Mouse (Mus musculus) lung, embryonic 15.5 days (tissue): ENCODE measurements around the gene Gcn1l1. TPM values are rescaled to one million over a fixed set of nuclear protein-coding genes. Genes with fewer than 3 reads are reported as not detected.
A peak's percentile ranks its signal among the peaks of the same experiment; 100 is the strongest.

Experiments
- ATAC-seq: fragments of 200-750 bp; cut with Nextera tagmentation; 2 replicates; pipeline ENCODE4 v1.8.0; 2017; ENCODE audit warnings: moderate number of reproducible peaks, borderline replicate concordance; ENCODE audit not compliant: low FRiP score, low TSS enrichment; ENCODE audit errors: extremely low read depth
- H3K27ac ChIP-seq: fragments of 300-500 bp; sonication (generic); 2 replicates; pipeline ENCODE4 v1.5.1; 2015; ENCODE audit warnings: moderate library complexity, mild to moderate bottlenecking, inconsistent platforms
- H3K27me3 ChIP-seq: fragments of 300-500 bp; sonication (generic); 2 replicates; pipeline ENCODE4 v1.6.1; 2015; ENCODE audit warnings: inconsistent platforms
- H3K36me3 ChIP-seq: fragments of 300-500 bp; sonication (generic); 2 replicates; pipeline ENCODE4 v1.6.1; 2015; ENCODE audit warnings: inconsistent platforms
- H3K4me1 ChIP-seq: fragments of 300-500 bp; sonication (generic); 2 replicates; pipeline ENCODE4 v1.6.1; 2015; ENCODE audit warnings: inconsistent platforms
- H3K4me2 ChIP-seq: fragments of 300-500 bp; sonication (generic); 2 replicates; pipeline ENCODE4 v1.6.1; 2015; ENCODE audit warnings: inconsistent platforms, mild to moderate bottlenecking, moderate library complexity
- H3K4me3 ChIP-seq: fragments of 300-500 bp; sonication (generic); 2 replicates; pipeline ENCODE4 v1.5.1; 2015; ENCODE audit warnings: mild to moderate bottlenecking, inconsistent platforms
- H3K9ac ChIP-seq: fragments of 300-500 bp; sonication (generic); 2 replicates; pipeline ENCODE4 v1.6.1; 2015; ENCODE audit warnings: inconsistent platforms
- H3K9me3 ChIP-seq: fragments of 300-500 bp; sonication (generic); 2 replicates; pipeline ENCODE4 v1.6.1; 2016; ENCODE audit warnings: inconsistent platforms
- WGBS: fragments of 180-500 bp; shearing (Covaris S2); methylation state at CpG from one replicate; pipeline ENCODE4 v1.1.7; 2015; 5-methylcytosine and 5-hydroxymethylcytosine counted together
- polyA plus RNA-seq: library from polyadenylated mRNA; unstranded; fragments of >200 nt; fragmentation: Nextera tagmentation; extraction: Ambion mirVana; gene quantifications from 2 replicates; pipeline ENCODE4 v1.2.1, GENCODE M21; 2015

Gene Gcn1l1
- polyA plus RNA-seq, 1 experiment from 2014 or later = 40.0 TPM

DNA sequence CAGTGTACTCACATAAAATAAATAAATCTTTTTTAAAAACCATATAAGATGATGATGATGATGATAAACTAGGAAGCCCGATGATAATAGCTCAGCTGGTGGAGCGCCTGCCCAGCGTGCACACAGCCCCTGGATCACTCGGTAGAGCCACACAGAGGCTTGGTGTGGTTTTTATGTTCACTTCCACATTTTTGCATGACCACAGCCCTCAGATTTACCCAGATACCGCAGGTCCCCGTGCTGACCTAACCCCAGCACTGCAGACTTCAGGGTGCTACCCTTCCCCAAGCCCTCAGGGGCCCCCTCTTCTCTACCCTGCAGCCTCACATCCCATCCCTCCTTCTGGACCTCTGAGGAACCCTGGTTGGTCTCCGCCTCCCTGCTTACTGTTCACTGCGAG, 63.0 kb downstream of the Gcn1l1 start:
- Histone ChIP-seq H3K4me3 (no peak overlapping the region), H3K27me3 (no peaks in the 10 kb centered on the region), H3K36me3 (no peaks in the 10 kb centered on the region), H3K9me3 (no peaks in the 10 kb centered on the region), H3K4me1 (peaks cover 17% of the 10 kb centered on the region), H3K27ac (no peak overlapping the region), H3K4me2 (no peak overlapping the region), H3K9ac (no peak overlapping the region)
- no peak for ATAC-seq
- 60% methylated on average over 8 of the region's 8 CpGs for WGBS

- H3K27ac ChIP-seq = no peak overlapping the region
- no peak overlapping the region for H3K9ac ChIP-seq
- peaks cover 31% of the 10 kb centered on the region for H3K4me1 ChIP-seq
- no peak for ATAC-seq
- H3K27me3 ChIP-seq = no peaks in the 10 kb centered on the region
- H3K4me3 ChIP-seq = no peak overlapping the region
- 89% methylated on average over 4 of the region's 4 CpGs for WGBS
- H3K36me3 ChIP-seq = peaks cover 4% of the 10 kb centered on the region; the same call in 1 of the 2 replicates
- no peak overlapping the region for H3K4me2 ChIP-seq
- H3K9me3 ChIP-seq = no peaks in the 10 kb centered on the region
Observed at GRCm38 (mm10) chr5:115629672-115630071, 64.6 kb downstream of the Gcn1l1 start.

GRCm38 (mm10) chr5:115630291-115630690, 65.2 kb downstream of the Gcn1l1 start:
- Histone ChIP-seq H3K4me3 (no peak overlapping the region), H3K9me3 (no peaks in the 10 kb centered on the region), H3K27me3 (no peaks in the 10 kb centered on the region), H3K4me1 (peaks cover 33% of the 10 kb centered on the region), H3K4me2 (peak overlapping the region; percentile 86; the same call in 1 of the 2 replicates), H3K27ac (no peak overlapping the region), H3K36me3 (peaks cover 4% of the 10 kb centered on the region; the same call in 1 of the 2 replicates), H3K9ac (no peak overlapping the region)
- 34% methylated on average over 5 of the region's 5 CpGs for WGBS
- ATAC-seq = no peak

GRCm38 (mm10) chr5:115631505-115632357, 66.7 kb downstream of the Gcn1l1 start, which contains the start of gene Rab35:
Gene Rab35 (plus strand): TSS chr5:115631908.
- peak; percentile 90 for ATAC-seq
- Histone ChIP-seq H3K9me3 (no peaks in the 10 kb centered on the region), H3K27ac (peak within 1 kb of the TSS; percentile 83), H3K4me1 (peaks cover 33% of the 10 kb centered on the region), H3K36me3 (peaks cover 4% of the 10 kb centered on the region; the same call in 1 of the 2 replicates), H3K9ac (peak within 1 kb of the TSS; percentile 90), H3K4me2 (peak within 1 kb of the TSS; percentile 86), H3K4me3 (peak within 1 kb of the TSS; percentile 87), H3K27me3 (no peaks in the 10 kb centered on the region)
- under 1% methylated on average over 69 of the region's 125 CpGs for WGBS

- Histone ChIP-seq H3K4me3 (peak overlapping the region; percentile 87), H3K36me3 (peaks cover 4% of the 10 kb centered on the region; the same call in 1 of the 2 replicates), H3K27me3 (no peaks in the 10 kb centered on the region), H3K4me1 (peaks cover 33% of the 10 kb centered on the region), H3K9ac (peak overlapping the region; percentile 90), H3K4me2 (peak overlapping the region; percentile 77), H3K9me3 (no peaks in the 10 kb centered on the region), H3K27ac (peak overlapping the region; percentile 83)
- WGBS = under 1% methylated on average over 30 of the region's 30 CpGs
- ATAC-seq = no peak; the same call in 1 of the 2 replicates
Observed at GRCm38 (mm10) chr5:115632358-115632714, 67.3 kb downstream of the Gcn1l1 start.

GRCm38 (mm10) chr5:115633060-115633459, 68.0 kb downstream of the Gcn1l1 start:
- peak overlapping the region; percentile 77 for H3K4me2 ChIP-seq
- H3K9ac ChIP-seq = peak overlapping the region; percentile 90
- 34% methylated on average over 4 of the region's 4 CpGs for WGBS
- H3K27ac ChIP-seq = 0 out of 2 replicates have a peak overlapping the region, but pooled peaks have one; percentile 83
- H3K27me3 ChIP-seq = no peaks in the 10 kb centered on the region
- no peaks in the 10 kb centered on the region for H3K9me3 ChIP-seq
- peak overlapping the region; percentile 87 for H3K4me3 ChIP-seq
- peaks cover 33% of the 10 kb centered on the region for H3K4me1 ChIP-seq
- H3K36me3 ChIP-seq = peaks cover 4% of the 10 kb centered on the region; the same call in 1 of the 2 replicates
- no peak for ATAC-seq

DNA sequence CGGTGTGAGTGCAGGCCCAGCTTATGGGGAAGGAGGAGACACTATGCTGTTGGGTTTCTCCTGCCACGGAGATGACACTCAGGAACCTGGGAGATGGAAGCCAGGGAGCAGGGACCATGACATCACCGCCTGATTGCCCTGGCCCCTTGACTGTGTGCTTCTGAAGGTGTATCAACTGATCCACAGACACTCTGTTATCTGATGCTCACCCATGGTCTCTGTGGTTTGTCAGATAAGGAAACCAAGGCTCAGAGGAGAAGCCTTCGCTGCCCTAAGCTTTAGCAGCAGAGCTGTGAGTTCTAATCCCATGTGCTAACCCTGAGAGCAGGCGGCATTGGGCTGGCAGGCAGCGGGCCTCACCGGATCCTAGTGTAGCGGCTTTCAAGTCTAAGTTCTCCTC, 69.0 kb downstream of the Gcn1l1 start:
- Histone ChIP-seq H3K36me3 (peaks cover 11% of the 10 kb centered on the region), H3K4me1 (peaks cover 33% of the 10 kb centered on the region), H3K27ac (no peak overlapping the region), H3K4me2 (no peak overlapping the region), H3K9me3 (no peaks in the 10 kb centered on the region), H3K9ac (no peak overlapping the region), H3K27me3 (no peaks in the 10 kb centered on the region), H3K4me3 (no peak overlapping the region)
- ATAC-seq = no peak
- 88% methylated on average over 8 of the region's 8 CpGs for WGBS

GRCm38 (mm10) chr5:115635536-115635935, 70.5 kb downstream of the Gcn1l1 start:
- H3K27me3 ChIP-seq = no peaks in the 10 kb centered on the region
- no peak overlapping the region for H3K27ac ChIP-seq
- H3K9ac ChIP-seq = no peak overlapping the region
- WGBS = 47% methylated on average over 6 of the region's 6 CpGs
- ATAC-seq = no peak
- no peak overlapping the region for H3K4me2 ChIP-seq
- peaks cover 30% of the 10 kb centered on the region for H3K4me1 ChIP-seq
- H3K9me3 ChIP-seq = no peaks in the 10 kb centered on the region
- H3K36me3 ChIP-seq = peaks cover 26% of the 10 kb centered on the region
- no peak overlapping the region for H3K4me3 ChIP-seq

GRCm38 (mm10) chr5:115644192-115644591, 79.1 kb downstream of the Gcn1l1 start:
- H3K36me3 ChIP-seq = peaks cover 67% of the 10 kb centered on the region
- no peak overlapping the region for H3K9ac ChIP-seq
- no peak for ATAC-seq
- no peak overlapping the region for H3K4me2 ChIP-seq
- no peak overlapping the region for H3K4me3 ChIP-seq
- WGBS = 75% methylated on average over 9 of the region's 9 CpGs
- no peaks in the 10 kb centered on the region for H3K9me3 ChIP-seq
- no peaks in the 10 kb centered on the region for H3K27me3 ChIP-seq
- no peak overlapping the region for H3K27ac ChIP-seq
- no peaks in the 10 kb centered on the region for H3K4me1 ChIP-seq

- Histone ChIP-seq H3K4me2 (no peak overlapping the region), H3K27ac (no peak overlapping the region), H3K4me1 (peaks cover 8% of the 10 kb centered on the region; the same call in 1 of the 2 replicates), H3K9me3 (no peaks in the 10 kb centered on the region), H3K27me3 (no peaks in the 10 kb centered on the region), H3K36me3 (peaks cover 36% of the 10 kb centered on the region), H3K4me3 (no peak overlapping the region), H3K9ac (no peak overlapping the region)
- no peak for ATAC-seq
- 69% methylated on average over 3 of the region's 3 CpGs for WGBS
Observed at GRCm38 (mm10) chr5:115648876-115649275, 83.8 kb downstream of the Gcn1l1 start.

DNA sequence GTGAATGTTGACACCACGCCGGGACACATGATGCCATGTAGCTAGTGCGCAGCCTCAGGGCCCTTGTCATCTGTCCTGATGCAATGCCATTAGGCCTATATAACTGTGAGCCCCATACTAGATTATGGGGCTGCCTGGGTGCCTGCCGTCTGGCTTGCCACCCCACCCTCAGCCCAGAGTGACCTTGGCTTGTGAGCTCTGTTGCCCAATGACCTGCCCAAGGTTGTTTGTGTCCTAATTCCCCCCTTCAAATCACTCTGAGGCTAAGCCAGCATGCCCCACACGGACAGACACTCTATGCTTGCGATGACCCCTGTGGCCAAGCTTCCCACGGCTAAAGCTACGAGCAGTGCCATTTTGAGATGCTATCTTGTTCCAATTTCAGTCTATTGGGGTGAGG, 84.6 kb downstream of the Gcn1l1 start:
- H3K4me3 ChIP-seq = no peak overlapping the region
- 86% methylated on average over 8 of the region's 8 CpGs for WGBS

GRCm38 (mm10) chr5:115650885-115651284, 85.8 kb downstream of the Gcn1l1 start:
- 88% methylated on average over 10 of the region's 10 CpGs for WGBS
- Histone ChIP-seq H3K4me3 (no peak overlapping the region), H3K27ac (no peak overlapping the region), H3K36me3 (peaks cover 16% of the 10 kb centered on the region), H3K9me3 (no peaks in the 10 kb centered on the region), H3K27me3 (no peaks in the 10 kb centered on the region), H3K9ac (no peak overlapping the region), H3K4me1 (peaks cover 8% of the 10 kb centered on the region; the same call in 1 of the 2 replicates), H3K4me2 (no peak overlapping the region)
- no peak for ATAC-seq

More for the DNA sequence above, 84.6 kb downstream of the Gcn1l1 start:
- Histone ChIP-seq H3K36me3 (peaks cover 27% of the 10 kb centered on the region), H3K9ac (no peak overlapping the region), H3K4me1 (peaks cover 8% of the 10 kb centered on the region; the same call in 1 of the 2 replicates), H3K27me3 (no peaks in the 10 kb centered on the region), H3K27ac (no peak overlapping the region), H3K9me3 (no peaks in the 10 kb centered on the region), H3K4me2 (no peak overlapping the region)
- no peak for ATAC-seq
